Mouse (Mus musculus) neutrophil, adult 83 days (primary cell): ENCODE data around the gene Ccdc136. TPM values are rescaled to one million over a fixed set of nuclear protein-coding genes. Genes with fewer than 3 reads are reported as not detected.

ENCODE experiments used
- total RNA-seq, 2 experiments: library from RNA; stranded (reverse); gene quantifications; one replicate each; pipeline ENCODE4 v1.2.4; 2023

Gene Ccdc136
- not detected for total RNA-seq

DNA sequence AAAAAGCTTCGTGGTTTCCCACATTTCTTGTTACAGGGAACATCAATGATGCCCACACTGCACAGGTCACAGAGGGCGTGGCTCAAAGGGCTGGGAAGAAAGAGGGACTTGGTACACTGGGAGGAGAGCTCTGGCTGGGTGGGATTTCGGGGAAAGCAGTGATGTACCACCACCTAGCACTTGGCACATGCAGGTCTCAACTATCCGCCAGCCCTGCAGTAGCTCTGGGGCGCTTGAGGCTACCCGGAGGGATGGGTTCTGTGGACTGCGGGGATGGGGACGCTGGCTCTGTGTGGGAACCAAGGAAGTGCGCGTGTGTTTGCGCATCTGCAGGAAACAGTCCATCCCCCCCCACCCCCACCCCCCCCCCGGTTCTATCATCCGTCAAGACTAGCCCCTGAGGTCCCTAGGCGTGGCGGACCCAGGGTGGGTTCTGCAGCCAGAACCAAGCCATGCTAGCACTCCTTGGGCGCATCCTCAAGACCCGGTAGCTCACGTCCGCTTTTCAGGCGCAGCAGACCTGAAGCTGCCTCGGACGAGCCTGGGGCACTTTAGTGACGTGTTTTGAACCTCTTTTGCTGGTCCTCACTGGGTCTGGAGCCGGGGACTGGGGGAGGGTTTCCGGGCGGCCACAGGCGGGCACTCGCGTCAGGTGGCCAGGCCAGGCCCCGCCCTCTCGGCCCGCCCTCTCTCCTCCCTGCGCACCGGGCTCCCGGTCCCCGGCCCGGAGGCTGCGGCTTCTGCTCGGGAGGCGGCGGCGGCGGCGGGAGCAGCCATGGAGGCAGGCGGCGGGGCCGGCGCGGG lies at the start of gene Ccdc136:
Ccdc136 (plus strand) TSS at position 400 of the 804 bp plus-strand sequence.

DNA sequence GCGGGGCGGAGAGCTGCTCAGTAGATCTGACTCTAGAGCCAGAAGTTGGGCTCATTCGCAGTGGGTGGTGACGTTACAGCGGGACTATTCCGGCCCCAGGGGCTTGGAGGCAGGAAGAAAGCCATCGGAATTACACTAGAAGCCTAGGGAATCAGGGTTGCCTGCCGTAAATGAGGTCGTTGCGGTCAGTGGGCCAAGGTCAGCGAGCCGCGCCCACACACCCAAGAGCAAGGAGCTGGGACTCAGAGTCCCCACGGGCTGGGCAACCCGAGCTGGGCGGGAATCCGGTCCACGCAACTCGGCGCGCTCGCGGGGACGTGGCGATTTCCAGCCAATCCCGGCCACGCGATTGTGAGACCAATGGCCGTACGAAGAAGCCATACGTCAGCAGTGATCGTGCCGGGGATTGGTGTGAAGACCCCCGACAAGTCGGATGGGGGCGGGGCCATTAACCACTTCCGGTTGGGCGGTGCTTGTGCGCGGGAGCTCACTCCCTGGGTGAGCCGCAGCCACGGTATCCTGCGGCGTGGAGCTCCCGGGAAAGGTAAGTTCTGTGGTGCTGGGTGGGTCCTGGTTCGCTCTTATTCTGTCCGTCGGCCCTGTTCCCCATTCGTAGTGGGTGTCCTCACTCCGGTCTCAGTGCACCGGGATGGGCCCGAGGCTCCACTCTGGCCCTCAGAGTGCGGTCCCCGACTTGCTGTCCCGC lies 48.3 kb upstream of the Ccdc136 start, which contains the start of gene Calu:
Calu (plus strand) TSS at position 405 of the 706 bp plus-strand sequence.

DNA sequence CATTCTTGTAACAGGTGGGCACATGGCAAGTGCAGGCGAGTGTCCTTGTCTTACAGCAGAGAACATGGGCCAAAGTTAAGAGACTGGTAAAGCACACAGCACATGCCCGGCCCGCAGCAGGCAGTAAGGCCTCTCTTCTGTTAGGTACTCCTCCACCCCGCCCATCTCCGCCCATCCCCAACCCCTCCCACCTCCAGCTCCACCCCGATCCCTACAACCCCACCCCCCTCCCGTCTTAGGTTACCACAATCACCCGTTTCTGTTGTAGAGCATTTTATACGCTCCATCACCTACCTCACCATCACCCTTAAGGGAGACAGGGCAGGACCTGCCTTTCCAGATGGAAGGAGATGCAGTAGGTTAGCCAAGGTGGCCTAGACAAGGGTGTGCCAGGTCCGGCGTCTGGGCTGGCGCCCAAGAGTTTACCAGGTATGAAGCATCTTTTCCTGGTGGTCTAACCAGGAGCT lies 8.0 kb upstream of the Ccdc136 start, which contains the start of gene Opn1sw:
Opn1sw (minus strand) TSS at position 417 of the 467 bp plus-strand sequence.

DNA sequence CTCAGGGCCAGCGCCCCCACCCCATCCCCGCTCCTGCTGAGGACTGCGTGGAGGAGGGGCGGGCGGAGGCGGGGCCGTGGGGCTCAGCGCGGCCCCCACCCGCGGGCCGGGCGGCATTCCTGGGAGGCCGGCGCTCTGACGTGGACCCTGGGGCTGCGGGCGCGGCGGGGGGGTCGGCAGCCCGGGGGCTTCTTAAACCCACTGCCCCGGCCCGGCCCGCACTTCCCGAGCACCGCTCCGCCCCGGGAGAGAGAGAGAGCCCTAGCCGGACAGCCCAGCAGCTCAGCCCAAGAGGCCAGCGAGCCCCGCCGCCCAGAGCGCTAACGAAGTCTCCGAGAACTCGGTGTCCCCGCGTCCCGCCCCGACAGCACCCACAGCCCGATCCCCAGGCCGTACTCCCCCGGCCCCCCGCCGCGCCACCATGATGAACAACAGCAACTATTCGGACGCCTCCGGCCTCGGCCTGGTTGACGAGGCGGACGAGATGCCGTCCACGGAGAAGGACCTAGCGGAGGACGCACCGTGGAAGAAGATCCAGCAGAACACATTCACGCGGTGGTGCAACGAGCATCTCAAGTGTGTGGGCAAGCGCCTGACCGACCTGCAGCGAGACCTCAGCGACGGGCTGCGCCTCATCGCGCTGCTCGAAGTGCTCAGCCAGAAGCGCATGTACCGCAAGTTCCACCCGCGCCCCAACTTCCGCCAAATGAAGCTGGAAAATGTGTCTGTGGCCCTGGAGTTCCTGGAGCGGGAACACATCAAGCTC lies 37.1 kb downstream of the Ccdc136 start, which contains the start of gene Flnc:
Flnc (plus strand) TSS at position 219 of the 766 bp plus-strand sequence.

DNA sequence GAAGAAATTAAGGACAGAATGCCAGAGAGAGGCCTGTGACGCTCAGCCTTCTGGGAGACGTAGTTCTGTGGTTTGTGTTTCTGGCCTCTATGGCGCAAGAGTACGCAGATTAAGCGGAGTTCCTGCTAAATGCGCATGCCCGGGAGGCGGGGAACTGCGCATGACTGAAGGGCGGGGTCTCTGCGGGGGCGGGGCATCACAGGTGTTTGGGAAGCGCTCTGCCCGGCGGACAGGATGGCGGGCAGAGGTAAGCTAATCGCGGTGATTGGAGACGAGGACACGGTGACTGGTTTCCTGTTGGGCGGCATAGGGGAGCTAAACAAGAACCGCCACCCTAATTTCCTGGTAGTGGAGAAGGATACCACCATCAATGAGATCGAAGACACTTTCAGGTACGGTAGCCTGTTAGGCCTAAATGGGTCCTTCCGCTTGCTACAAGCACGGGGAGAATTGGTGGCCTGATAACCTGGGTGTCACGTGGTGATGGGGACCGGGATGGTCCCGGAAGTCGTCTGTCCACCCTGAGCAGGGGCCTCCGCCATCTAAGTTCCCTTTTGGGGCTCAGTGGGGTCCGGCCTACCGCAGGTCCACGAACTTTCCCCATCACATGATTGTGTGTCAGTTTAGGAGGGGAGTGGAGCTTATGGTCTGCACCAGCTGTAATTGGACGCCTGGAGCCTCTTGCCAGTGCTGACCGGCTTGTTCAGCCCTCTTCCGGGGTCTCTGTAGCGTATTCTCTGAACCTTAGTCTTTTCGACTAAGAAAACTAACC lies 71.7 kb downstream of the Ccdc136 start, which contains the start of gene Atp6v1f:
Atp6v1f (plus strand) TSS at position 136 of the 772 bp plus-strand sequence.

DNA sequence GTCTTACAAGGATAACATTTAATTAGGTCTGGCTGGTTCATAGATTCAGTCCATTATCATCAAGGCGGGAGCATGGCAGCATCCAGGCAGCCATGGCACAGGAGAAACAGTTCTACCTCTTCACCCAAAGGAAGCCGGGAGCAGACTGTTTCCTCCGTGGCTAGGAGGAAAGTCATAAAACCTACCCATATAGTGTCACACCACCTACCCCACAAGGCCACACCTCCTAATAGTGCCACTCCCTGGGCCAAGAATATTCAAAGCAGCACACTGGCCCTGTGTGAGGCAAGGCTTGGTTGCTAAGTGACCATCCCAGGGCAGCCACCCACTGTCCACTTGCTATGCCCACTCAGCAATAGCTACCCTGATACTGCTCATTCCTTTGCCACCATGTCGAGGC lies 75.0 kb downstream of the Ccdc136 start, which contains the start of gene Atp6v1fnb:
Atp6v1fnb (plus strand) TSS at position 301 of the 400 bp plus-strand sequence.

Other genes starting within 250 kb of the Ccdc136 start
- gene Rbm28, start 231.3 kb upstream of the Ccdc136 start, total RNA-seq: 10 to 100 TPM; 22.4 to 25.6 TPM
- not detected for gene Prrt4, start 216.7 kb upstream of the Ccdc136 start, total RNA-seq
- gene Impdh1, start 179.9 kb upstream of the Ccdc136 start, total RNA-seq: 10 to 100 TPM; 30.0 to 31.2 TPM
- 1 to 10 TPM; 1.9 to 3.1 TPM for gene Hilpda, start 123.8 kb upstream of the Ccdc136 start, total RNA-seq
- not detected for gene Fam71f2, start 116.7 kb upstream of the Ccdc136 start, total RNA-seq
- gene Fam71f1, start 77.2 kb upstream of the Ccdc136 start, total RNA-seq: not detected
- 10 to 100 TPM; 36.7 to 38.5 TPM for gene Calu, start 48.2 kb upstream of the Ccdc136 start, total RNA-seq
- not detected for gene Opn1sw, start 7.8 kb upstream of the Ccdc136 start, total RNA-seq
- gene Flnc, start 36.9 kb downstream of the Ccdc136 start, total RNA-seq: under 1 TPM; 0.04 to 0.13 TPM
- 100 to 1,000 TPM; 127 to 137 TPM for gene Atp6v1f, start 71.4 kb downstream of the Ccdc136 start, total RNA-seq
- 1 to 10 TPM; 1.1 to 1.4 TPM for gene Atp6v1fnb, start 75.1 kb downstream of the Ccdc136 start, total RNA-seq
- not detected for gene Kcp, start 111.6 kb downstream of the Ccdc136 start, total RNA-seq
- gene Irf5, start 130.3 kb downstream of the Ccdc136 start, total RNA-seq: 100 to 1,000 TPM; 110 to 127 TPM
- gene Tnpo3, start 213.6 kb downstream of the Ccdc136 start, total RNA-seq: 10 to 100 TPM; 49.6 to 54.4 TPM